Mouse (Mus musculus) intestine, embryonic 14.5 days (tissue): ENCODE results near the gene Zfp983. TPM values are rescaled to one million over a fixed set of nuclear protein-coding genes. Genes with fewer than 3 reads are reported as not detected.
A peak's percentile ranks its signal among the peaks of the same experiment; 100 is the strongest.
"Not testable (repeated sequence)": the region's sequence is repeated elsewhere in the genome, so short reads cannot be mapped to it uniquely, and the experiment has no call there.

Source experiments
- ATAC-seq: fragments of 200-750 bp; cut with Nextera tagmentation; replicated peaks from 2 replicates; pipeline ENCODE4 v1.8.0; 2017; ENCODE audit warnings: low read depth, moderate number of reproducible peaks, moderate TSS enrichment, moderate library complexity; ENCODE audit not compliant: low FRiP score, low TSS enrichment
- DNase-seq: peaks from one replicate; pipeline ENCODE4 v3.0.0-alpha.2; 2018; ENCODE audit warnings: low spot score
- H3K27ac ChIP-seq: fragments of 300-500 bp; sonication (generic); 2 replicates; pipeline ENCODE4 v1.5.1; 2014; ENCODE audit warnings: low read depth, mild to moderate bottlenecking, control low read depth
- H3K27me3 ChIP-seq: fragments of 300-500 bp; sonication (generic); replicated peaks from 2 replicates; pipeline ENCODE4 v1.6.1; 2014; ENCODE audit warnings: low read length, control low read depth; ENCODE audit not compliant: control insufficient read depth, insufficient read depth
- H3K36me3 ChIP-seq: fragments of 300-500 bp; sonication (generic); 2 replicates; pipeline ENCODE4 v1.6.1; 2014; ENCODE audit warnings: low read length, control low read depth; ENCODE audit not compliant: control insufficient read depth, insufficient read depth
- H3K4me1 ChIP-seq: fragments of 300-500 bp; sonication (generic); replicated peaks from 2 replicates; pipeline ENCODE4 v1.6.1; 2014; ENCODE audit warnings: low read length, control low read depth, mixed read lengths; ENCODE audit not compliant: control insufficient read depth, insufficient read depth
- H3K4me2 ChIP-seq: fragments of 300-500 bp; sonication (generic); 2 replicates; pipeline ENCODE4 v1.6.1; 2014; ENCODE audit warnings: low read length
- H3K4me3 ChIP-seq: fragments of 300-500 bp; sonication (generic); 2 replicates; pipeline ENCODE4 v1.5.1; 2014; ENCODE audit warnings: low read depth, low read length, control low read depth, mixed read lengths
- H3K9ac ChIP-seq: fragments of 300-500 bp; sonication (generic); 2 replicates; pipeline ENCODE4 v1.6.1; 2014; ENCODE audit warnings: mild to moderate bottlenecking, low read length
- H3K9me3 ChIP-seq: fragments of 300-500 bp; sonication (generic); 2 replicates; pipeline ENCODE4 v1.6.1; 2016; ENCODE audit warnings: low read length, control low read depth; ENCODE audit not compliant: control insufficient read depth
- WGBS: fragments of 180-500 bp; shearing (Covaris S2); extraction: QIAGEN DNeasy Blood & Tissue Kit; methylation state at CpG from one replicate; pipeline ENCODE4 v1.1.7; 2014; 5-methylcytosine and 5-hydroxymethylcytosine counted together
- polyA plus RNA-seq: library from polyadenylated mRNA; unstranded; fragments of >200 nt; fragmentation: Nextera tagmentation; extraction: Ambion mirVana; gene quantifications from 2 replicates; pipeline ENCODE4 v1.2.1, GENCODE M21; 2014

Zfp983 gene
- polyA plus RNA-seq, 1 experiment from 2014 or later = 3.9 TPM

DNA sequence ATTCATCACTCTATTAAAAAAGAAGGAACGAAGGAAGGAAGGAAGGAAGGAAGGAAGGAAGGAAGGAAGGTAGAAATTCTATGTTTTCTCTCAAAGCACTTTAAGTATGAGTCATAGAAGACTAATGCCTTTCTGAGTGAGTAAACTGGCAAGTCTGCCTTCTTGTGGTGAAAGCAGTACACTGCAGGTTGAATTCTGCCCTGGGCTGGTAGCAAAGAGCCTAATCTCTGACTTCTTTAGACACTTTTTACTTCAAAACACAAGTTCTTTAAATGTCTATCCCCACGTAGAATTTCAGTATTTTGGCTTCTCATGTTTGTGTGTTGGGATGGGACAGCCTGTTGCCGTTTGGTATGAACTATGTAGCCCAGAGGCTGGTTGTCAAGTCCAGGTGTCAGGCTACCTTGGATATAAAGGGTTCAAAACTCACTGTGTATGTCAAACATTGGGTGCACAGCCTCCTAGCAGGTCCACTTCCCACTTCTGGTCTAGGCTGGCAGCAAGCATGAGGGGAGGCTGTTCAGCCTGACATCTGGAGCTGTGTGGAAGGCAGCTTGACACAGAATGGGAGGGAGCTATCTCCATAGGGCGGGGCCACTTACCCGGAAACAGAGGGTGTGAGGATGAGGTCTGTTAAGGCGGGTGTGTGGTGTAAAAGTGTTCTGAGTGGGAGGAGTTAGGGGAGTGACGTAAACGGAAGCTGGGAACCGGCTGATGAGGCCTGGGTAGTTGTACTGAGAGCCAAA, 29.0 kb downstream of the Zfp983 start:
- Histone ChIP-seq H3K4me1 (no peaks in the 10 kb centered on the region), H3K9ac (0 out of 2 replicates have a peak overlapping the region, but pooled peaks have one; percentile 22), H3K9me3 (no peaks in the 10 kb centered on the region), H3K27ac (peak overlapping the region; percentile 64), H3K27me3 (no peaks in the 10 kb centered on the region), H3K4me2 (peak overlapping the region; percentile 50), H3K4me3 (peak overlapping the region; percentile 44), H3K36me3 (no peaks in the 10 kb centered on the region)
- ATAC-seq = peak; percentile 99
- peak; percentile 87 for DNase-seq
- 2% methylated on average over 9 of the region's 9 CpGs for WGBS

DNA sequence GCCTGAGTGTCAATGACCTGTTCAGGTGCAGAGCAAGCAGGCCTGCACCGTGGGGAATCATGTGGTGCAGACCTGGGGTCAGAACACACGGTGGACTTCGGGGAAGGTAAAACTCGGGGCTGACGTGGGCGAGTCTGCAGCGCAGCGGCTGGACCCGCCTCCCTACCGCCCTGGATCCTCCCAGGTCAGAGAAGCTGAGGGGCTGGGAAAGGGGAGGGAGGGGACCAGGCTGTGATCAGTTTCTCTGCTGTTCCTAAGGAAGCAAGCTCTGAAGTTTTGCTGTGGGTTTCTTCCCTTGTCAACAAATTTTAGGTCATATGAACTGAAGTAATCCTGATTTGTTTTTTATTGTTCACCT, 29.6 kb downstream of the Zfp983 start:
- ATAC-seq = peak; percentile 89
- Histone ChIP-seq H3K4me3 (peak overlapping the region; percentile 44), H3K4me2 (peak overlapping the region; percentile 50), H3K9ac (0 out of 2 replicates have a peak overlapping the region, but pooled peaks have one; percentile 22), H3K27ac (peak overlapping the region; percentile 64; the same call in 1 of the 2 replicates)
- DNase-seq = peak; percentile 77
- H3K36me3 ChIP-seq, H3K4me1 ChIP-seq, H3K9me3 ChIP-seq, H3K27me3 ChIP-seq: not testable (repeated sequence)
- 0% methylated on average over 10 of the region's 10 CpGs for WGBS

DNA sequence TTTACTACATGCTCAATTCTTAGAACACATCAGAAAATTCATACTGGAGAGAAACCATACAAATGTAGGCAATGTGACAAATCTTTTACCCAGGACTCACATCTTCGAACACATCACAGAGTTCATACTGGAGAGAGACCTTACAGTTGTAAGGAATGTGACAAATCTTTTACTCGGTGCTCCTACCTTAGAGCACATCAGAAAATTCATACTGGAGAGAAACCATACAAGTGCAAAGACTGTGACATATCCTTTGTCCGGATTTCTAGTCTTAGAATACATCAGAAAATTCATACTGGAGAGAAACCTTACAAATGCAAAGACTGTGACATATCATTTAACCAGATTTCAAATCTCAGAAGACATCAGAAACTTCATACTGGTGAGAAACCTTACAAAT, 41.1 kb downstream of the Zfp983 start, which contains the start of gene Gm10226:
Gm10226 (plus strand) TSS at position 301 of the 400 bp plus-strand sequence.
- Histone ChIP-seq H3K4me1 (no peaks in the 10 kb centered on the region), H3K36me3 (peaks cover 21% of the 10 kb centered on the region), H3K27ac (no peak within 1 kb of the TSS), H3K4me3 (no peak within 1 kb of the TSS), H3K27me3 (no peaks in the 10 kb centered on the region), H3K4me2 (no peak within 1 kb of the TSS), H3K9me3 (no peaks in the 10 kb centered on the region), H3K9ac (no peak within 1 kb of the TSS)
- DNase-seq = no peak
- WGBS = 89% methylated on average over 3 of the region's 3 CpGs
- ATAC-seq = no peak

DNA sequence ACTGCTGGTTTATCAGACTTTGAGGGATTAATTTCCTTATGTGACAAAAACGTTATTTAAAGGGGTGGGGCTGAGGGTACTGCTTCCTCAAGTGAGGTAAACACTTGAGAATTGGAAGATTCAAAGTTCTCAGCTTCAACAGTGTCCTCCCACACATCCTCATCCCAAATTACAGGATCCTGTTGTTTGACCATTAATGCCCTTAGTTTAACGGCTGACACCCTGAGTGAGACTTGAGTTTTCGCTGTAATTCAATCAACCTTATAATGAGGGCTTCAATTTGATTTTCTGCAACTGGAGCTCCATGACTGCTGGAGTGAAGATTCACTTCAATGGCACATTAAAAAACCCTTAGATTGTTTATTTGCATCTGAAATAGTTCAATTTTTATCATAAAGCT, 42.9 kb downstream of the Zfp983 start:
- Histone ChIP-seq H3K9me3 (no peaks in the 10 kb centered on the region), H3K9ac (no peak overlapping the region), H3K4me3 (no peak overlapping the region), H3K36me3 (peaks cover 20% of the 10 kb centered on the region), H3K4me1 (no peaks in the 10 kb centered on the region), H3K4me2 (no peak overlapping the region), H3K27me3 (no peaks in the 10 kb centered on the region), H3K27ac (no peak overlapping the region)
- ATAC-seq (no peak), DNase-seq (no peak)
- 81% methylated on average over 3 of the region's 3 CpGs for WGBS

DNA sequence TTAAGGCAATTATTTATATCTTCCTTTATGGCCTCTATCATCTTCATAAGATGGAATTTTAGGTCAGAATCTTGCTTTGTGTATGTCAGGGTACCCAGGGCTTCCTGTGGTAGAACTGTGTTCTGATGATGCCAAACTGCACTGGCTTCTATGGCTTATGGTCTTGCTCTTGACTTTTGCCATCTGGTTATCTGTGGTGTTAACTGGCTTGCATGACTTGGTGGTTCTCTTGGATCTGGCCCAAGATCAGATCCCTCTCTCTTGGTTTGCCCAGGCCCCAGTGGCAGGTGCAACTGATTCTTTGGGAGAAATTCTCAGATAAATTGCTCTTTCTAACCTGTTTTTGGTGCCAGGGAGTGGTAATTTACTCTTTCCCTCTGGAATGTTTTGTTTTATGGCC, 45.6 kb downstream of the Zfp983 start:
- Histone ChIP-seq H3K27ac (no peak overlapping the region), H3K27me3 (no peaks in the 10 kb centered on the region), H3K4me3 (no peak overlapping the region), H3K4me2 (no peak overlapping the region), H3K9me3 (no peaks in the 10 kb centered on the region), H3K4me1 (no peaks in the 10 kb centered on the region), H3K36me3 (peaks cover 6% of the 10 kb centered on the region; the same call in 1 of the 2 replicates), H3K9ac (no peak overlapping the region)
- DNase-seq (no peak), ATAC-seq (no peak)

DNA sequence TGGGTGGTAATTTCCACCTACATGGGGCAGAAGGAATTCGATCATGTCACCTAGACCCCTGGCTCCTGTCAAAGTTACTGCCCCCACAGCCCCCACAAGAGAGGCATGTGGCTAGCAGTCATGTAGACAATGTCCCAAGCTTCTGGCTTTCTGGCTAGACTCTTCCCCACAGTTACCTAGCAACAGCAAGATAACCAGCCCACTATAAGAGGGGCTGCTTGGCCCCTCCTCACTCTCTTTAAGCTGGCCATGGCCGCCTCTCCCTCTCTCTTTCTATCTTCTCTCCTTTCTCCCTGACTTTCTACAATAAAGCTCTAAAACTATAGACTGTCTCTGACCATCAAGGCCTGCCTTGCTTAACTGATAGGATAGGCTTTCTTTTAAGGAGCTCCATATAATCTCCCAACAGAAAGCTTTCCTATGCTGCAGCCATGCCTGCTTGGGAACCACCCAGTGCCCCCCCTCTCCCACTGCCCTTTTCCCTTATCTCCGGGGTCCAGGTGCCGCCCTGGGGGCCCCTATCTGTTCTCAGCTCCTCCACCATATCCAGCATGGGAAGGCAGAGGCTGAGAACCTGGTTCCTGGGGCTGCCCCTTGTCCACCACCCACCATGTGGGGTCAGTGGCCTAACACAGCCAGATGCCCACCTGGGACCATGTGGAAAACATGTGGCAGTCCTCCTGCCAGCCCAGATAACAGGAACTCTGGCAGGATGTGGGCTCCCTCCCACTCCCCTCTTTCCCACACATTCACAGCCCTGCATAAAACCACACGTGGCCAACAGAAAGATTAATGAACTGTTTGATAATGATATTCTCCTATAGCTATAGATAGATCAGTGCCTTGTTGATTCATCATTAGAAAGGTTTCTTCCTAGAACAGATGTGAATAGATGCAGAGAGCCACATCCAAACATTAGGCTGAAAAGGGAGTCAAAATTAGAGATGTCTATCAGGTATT, 52.1 kb downstream of the Zfp983 start:
- Histone ChIP-seq H3K9me3 (no peaks in the 10 kb centered on the region), H3K9ac (no peak overlapping the region), H3K27ac (no peak overlapping the region), H3K36me3 (no peaks in the 10 kb centered on the region), H3K4me3 (no peak overlapping the region), H3K4me1 (no peaks in the 10 kb centered on the region), H3K4me2 (no peak overlapping the region), H3K27me3 (no peaks in the 10 kb centered on the region)
- 48% methylated on average over 5 of the region's 5 CpGs for WGBS
- no peak for DNase-seq
- no peak for ATAC-seq

DNA sequence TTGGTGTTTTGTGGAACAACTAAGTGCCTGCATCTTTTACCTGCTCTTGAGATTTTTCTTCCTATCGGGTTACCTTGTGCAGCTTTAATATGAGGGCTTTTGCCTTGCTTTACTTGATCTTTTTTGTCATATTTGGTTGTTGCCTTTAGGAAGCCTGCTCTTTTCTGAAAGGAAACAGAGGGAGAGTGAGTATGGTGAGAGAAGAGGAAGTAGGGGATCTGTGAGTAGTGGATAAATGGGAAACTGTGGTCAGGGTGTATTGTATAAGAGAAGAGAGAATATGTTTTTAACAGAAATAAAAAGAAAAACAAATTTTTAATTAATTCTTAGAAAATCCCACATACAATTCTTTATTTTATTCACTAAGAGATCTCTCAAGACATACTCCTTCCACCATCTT, 53.0 kb downstream of the Zfp983 start:
- Histone ChIP-seq H3K4me1 (0 out of 2 replicates have a peak, but pooled peaks cover 2% of the 10 kb centered on the region), H3K36me3 (no peaks in the 10 kb centered on the region), H3K27me3 (no peaks in the 10 kb centered on the region), H3K4me3 (no peak overlapping the region), H3K9ac (no peak overlapping the region), H3K27ac (no peak overlapping the region), H3K4me2 (no peak overlapping the region), H3K9me3 (no peaks in the 10 kb centered on the region)
- whole genome bisulfite sequencing = 79% methylated on average over 1 of the region's 1 CpGs
- DNase-seq = no peak
- no peak for ATAC-seq

DNA sequence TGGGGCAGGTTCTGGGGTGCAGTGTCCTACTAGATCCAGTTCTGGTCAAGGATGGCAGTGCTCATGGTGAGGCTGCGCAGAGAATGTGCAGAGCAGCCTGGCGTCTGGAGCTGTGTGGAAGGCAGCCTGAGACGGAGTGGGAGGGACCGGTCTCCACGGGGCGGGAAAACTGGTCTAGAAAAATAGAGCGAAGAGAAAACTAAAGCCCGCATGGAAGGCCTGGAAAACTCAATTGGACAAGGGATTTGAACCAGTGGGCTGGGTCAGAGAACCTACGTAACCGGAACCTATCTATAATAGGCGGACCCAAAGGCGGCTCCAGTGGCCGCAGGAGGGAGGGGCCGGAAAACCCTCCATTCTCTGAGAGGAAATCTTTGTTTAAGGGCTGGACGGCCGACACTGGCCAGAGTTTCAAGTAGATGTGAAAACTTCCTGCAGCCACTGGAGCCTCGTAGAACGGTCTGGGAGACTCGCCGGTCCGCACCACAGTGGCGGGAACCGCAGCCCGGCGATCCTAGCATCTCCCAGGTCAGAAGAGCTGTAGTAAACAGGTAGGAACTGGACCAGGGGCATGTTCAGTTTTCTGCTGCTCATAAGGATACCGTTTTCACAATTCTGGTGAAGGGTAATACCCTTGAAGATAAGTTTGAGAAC, 57.0 kb downstream of the Zfp983 start, which contains the start of gene Zfp760:
Zfp760 (plus strand) TSS at position 399 of the 654 bp plus-strand sequence.
- ATAC-seq (peak; percentile 99), DNase-seq (peak; percentile 85)
- Histone ChIP-seq H3K9me3 (no peaks in the 10 kb centered on the region), H3K27me3 (no peaks in the 10 kb centered on the region), H3K4me2 (peak within 1 kb of the TSS; percentile 61), H3K4me1 (0 out of 2 replicates have a peak, but pooled peaks cover 7% of the 10 kb centered on the region), H3K4me3 (peak within 1 kb of the TSS; percentile 44), H3K36me3 (peaks cover 10% of the 10 kb centered on the region; the same call in 1 of the 2 replicates), H3K9ac (peak within 1 kb of the TSS; percentile 50), H3K27ac (peak within 1 kb of the TSS; percentile 81)
- WGBS = 3% methylated on average over 26 of the region's 26 CpGs
